Mouse (Mus musculus) heart, adult 18-20 months (tissue): ENCODE measurements at regions not wholly inside any gene's neighbourhood (a gene's known extent, or its start where the extent isn't known, plus 50 kb on each side); places are given as distances from the start of the nearest gene placed in this dataset.

ENCODE experiments used
- DNase-seq, 2 experiments: peaks; one replicate each; pipeline ENCODE4 v3.0.0; 2021 to 2022; ENCODE audit warnings: mixed read lengths in 1 of 2

DNA sequence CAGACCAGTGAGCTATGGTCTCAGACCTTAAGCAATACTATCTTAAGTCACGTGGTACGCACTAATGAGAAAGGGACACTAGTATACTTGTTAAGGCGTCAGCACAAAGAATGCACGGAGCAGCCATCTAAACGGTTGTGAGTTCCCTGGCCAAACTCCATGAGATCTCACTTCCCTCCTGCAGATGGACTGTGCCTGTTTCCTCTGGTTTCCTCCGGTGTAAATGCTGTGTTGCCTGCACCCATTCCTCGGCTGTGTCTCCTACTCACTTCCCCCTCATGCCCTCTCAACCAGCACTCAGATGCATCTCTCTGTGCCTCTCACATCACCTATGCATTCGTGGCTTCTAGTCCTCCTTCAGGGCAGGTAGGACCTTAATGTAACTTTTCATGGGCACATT, 291.9 kb upstream of the Cited2 start:
- no peak for DNase-seq

DNA sequence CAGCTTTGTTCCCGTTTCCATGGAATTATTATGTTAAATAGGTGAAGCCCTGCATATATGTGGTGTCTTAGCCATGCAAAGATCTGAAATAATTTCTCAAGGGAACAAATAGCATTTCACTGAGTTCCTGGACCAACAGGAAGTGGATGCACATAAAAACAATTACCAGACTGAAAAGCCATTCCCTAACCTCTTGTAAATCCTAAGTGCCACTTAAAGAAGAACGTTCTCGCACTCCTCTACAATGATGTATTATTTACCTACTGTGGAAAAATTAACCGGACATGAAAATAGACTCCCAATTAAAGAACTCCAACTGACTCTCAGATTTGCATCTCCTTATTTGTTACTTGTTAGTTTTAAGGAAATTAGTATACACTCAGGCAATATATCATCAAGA, 288.9 kb upstream of the Cited2 start:
- DNase-seq = no peak

DNA sequence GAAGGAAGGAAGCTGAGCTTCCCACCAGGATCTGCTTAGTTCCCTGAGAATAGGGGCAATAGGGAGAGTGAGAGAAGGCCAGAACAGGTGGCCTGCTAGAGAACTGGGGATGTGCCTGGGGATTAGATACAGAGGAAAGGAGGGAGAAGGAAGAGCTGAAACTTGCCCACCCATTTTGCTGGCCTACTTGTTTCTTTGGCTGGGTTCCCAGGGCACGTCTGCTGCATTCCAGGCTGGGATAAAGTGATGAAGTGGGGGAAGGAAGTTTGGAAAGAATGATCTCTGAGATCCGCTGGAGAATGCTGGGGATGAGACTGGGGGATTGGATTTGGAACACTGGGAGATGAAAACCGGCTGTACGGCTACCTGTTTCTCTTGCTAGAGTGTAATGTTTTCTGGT, 272.8 kb upstream of the Cited2 start:
- DNase-seq = peak; percentile 9 to 12

DNA sequence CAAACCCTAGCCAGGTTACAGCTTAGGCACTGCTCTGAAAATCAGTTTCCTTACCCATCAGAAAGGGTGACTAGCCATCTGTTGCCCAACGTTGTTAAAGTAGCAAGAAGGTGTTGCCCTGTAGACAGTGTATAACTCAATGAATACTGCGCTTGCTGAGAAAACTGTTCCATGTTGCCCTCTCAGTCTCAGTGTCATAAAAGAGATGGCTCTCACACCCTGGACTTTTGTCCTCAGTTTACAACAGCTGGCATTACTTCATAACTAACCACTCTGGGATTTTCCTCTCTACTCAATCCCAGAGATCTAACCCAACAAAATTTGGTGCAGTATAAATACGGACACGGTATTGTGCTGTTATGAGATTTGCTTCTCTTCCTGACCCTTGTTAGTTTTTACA, 252.1 kb upstream of the Cited2 start:
- DNase-seq = no peak

DNA sequence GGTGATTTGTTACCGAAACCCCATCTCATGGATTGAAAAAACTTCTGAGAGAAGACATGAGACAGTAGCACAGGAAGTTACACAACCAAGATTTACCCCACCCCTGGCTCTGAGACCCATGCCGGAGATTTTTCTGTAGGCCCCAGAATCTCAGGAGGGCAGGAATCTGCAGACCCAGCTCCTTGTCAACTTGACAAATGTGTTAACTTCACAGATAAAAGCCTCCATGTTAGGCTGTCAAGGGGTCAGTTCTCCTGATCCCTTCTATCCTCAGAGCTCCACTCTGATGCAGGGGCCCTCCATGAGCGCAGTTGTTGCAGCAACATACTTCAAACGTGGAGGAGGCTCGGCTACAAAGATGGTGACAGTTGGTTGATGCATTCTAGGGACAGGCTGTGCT, 250.5 kb upstream of the Cited2 start:
- DNase-seq = no peak

DNA sequence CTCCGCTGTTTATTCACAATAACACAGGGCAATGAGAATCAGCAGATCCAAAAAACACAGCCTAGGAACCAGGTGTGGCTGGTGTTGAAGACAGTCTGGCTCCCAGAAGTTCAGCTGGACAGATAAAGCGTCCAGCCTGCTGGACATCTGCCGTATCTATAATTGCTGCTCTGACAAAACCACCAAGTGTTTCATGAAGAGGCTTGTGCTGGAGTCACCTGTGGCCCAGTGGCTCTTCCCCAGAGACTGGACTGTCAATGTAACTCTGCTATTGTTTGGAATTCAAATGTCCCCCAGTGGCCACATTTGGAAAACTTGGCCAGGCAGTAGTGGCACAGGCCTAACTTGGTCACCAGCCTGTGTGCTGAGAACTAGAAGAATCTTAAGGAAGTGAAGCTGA, 247.0 kb upstream of the Cited2 start:
- peak in 1 of 2 experiments; percentile 22 for DNase-seq

DNA sequence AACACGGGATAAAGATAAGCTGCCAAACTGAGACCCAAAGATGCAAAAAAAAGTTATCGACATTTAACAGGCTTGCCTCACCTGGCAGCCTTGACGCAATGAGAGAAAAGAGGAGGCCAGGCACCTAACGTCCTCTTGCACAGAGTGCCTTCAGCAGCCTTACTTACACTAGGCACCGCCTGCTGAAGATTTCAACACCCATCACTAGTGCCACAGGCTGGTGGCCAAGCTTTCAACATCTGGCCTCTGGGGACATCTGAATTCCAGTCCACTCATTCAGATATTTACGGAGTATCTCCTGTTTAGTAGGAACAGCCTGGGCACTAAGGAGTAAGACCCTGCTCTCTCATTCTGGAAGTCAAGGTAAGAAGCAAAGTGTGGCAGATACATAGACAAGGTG, 246.3 kb upstream of the Cited2 start:
- DNase-seq = peak; percentile 73 to 76

DNA sequence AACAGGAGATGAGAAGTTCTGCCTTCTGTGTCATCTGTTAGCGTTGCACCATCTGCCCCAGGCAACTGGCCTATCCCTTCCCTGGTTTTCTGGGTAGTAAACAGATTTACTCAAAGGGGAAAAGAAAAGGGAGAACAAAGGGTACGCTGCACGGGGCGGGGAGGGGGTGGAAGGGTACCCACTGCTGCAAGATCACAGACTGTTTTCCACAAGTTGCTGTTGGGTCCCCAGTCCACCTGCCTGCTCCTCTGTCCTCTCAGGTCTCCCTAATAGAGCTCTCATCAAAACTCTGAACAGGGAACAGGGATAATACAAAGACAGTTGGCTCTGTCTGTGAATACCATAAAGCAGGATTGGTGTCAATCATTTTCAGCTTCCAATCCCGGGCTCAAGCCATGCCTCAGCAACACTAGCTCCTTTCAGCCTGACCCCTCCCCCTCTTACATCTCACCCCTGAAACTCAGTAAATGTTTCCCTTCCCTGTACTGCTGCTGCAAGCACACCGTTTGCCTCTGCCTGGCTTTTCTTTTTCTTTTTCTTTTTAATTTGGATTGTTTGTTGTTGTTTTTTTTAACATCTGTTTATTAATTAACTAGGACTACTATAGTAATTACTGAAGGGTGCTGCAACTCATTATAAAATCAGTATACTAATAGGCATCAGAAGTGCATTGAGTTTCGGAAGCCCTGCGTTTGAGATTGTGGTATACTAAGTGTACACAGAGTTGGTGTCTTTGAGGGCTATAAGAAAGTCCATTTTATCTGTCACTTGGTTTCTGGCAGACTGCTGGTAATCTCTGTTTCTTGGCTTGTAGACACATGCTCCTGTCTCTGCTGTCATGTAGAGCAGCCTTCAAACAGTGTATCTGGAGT, 244.0 kb upstream of the Cited2 start:
- DNase-seq = no peak

DNA sequence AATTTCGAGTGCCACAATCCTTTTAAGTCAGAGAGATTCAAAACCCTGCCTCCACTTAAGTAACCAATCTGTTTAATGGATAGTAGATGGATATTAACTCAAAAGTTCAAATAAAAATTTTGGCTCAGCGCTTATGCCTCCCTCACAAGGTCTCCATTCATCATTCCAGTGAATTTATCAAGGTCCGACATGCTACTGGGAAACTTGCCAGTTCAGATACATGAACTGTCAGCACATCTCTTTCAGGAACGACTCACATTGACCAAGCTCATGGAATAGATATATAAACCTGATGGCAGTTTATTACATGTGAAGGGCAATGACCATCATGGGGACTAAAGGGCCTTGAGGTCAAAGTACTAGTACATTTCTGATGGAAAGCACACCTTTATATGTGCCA, 240.3 kb upstream of the Cited2 start:
- no peak for DNase-seq

DNA sequence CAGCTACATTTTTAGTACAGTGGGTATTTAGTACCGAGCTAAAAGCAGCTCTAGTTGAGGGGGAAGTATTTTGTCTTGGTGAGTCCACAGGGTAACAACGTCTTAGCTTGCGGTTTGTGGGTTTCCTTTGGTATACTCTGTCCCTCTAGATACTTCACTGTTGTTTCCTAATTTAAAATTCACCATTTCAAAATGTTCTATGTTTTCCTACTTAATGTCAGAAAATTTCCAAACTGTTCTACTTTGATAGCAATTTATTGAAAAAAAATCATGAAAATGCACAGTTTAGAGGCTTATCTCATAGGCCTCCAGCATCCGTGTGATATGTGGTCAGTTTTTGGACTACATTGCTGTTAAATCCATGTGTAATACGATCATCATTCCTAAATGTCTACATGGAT, 238.0 kb upstream of the Cited2 start:
- peak; percentile 27 to 59 for DNase-seq

DNA sequence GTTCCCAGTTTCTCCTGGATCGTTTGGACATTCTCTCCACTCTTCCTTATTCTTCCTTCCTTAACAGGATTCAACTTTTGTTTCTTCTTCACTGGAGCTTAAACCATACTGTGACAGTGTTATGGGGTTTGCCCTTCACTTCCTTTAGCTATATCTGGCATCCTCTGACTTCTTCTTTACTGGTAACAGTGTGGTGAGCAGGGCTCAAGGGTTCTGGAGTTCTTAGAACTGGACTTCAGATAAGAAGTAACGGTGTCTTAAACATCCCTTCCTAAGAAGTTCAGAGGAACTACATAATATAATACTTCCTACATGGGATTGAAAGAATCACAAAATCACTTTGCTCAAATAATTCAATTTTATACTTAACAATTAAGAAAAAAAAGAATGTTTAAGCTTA, 237.5 kb upstream of the Cited2 start:
- DNase-seq = peak in 1 of 2 experiments; percentile 13

DNA sequence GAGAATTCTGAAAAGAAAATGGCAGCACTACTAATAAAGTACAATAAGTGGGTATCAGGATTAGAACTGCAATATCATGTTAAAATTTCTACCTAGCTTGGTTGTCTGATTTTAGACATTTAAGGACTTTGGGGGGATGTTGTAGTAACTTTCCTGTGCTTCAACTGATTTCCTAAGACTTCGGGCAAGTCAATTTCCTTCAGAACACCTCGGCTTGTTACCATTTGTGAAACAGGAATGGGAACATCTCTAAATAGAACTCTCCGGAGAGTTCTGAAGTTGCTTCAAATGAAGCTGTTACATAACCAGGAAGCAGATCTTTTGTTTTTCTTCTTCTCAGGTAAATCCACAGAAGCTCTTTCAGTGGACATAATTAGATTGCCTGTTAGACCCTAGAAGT, 237.0 kb upstream of the Cited2 start:
- DNase-seq = no peak

DNA sequence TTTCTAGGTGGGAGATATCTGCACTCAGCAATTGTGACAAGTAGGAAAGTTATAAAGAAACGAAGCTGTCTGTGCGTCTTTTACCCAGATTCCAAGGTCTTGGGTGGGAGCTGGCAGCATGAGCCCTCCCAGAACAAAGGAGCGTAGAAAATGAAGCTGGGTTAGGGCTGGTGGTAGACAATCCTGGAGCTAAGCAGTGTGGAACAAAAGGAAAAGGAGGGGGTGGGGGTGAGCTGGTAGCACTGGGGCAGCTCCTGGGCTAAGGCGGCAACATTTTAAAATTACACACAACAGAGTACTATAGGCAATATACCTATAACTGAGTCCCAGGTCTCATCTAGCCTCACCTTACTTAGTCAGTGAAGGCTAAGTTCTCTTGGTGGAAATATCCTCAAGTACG, 235.6 kb upstream of the Cited2 start:
- DNase-seq = no peak

DNA sequence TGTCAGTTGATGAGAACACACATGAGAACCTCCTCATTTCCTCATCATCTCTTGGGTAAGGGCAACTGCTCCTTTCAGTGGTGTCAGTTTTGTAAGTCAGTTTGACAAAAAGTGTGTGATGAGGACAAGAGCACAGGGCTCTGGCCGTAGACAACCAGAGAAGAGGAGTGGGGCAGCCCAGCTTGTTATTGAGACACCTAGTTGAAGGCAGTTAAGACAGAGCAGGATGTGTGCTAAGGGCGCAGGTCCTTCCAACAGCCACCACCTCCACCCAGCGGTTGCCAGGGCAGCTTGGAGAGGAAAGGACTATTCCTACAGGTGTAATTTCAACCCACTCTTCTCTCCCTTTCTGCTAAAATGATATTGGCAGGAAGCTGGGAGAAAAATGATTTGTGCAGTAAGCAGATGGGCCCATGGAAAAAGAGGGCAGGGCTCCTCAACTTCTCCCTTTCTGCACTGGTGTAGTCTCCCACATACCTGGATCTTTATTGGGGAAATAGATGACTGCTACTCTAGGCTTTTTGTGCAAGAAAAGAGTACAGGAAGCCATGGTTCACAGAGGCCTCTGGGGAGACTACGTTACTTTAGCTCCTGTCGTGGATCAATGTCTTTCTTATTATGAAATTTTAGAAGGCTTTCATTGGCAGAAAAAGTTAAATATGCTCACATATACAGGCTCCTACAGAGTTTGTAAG, 231.3 kb upstream of the Cited2 start:
- DNase-seq = no peak

DNA sequence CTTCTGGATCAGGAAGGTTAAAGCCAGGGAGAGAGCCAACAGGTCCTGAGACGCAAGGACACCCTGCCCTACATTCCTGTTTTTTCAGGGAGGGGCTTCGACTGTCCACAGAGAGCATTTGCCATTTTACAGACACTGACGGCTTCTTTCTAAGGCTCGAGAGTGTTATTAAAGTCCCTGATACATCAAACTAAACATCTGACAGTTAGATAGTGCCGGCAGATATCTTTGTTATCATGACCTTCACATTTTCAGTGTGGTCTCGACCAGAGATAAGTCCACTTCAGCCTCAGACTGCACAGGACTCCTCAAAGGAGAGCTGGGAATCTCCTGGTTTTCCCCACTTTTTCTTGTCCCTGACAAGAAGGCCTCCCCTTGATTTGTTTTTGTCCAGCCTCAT, 229.9 kb upstream of the Cited2 start:
- no peak for DNase-seq

DNA sequence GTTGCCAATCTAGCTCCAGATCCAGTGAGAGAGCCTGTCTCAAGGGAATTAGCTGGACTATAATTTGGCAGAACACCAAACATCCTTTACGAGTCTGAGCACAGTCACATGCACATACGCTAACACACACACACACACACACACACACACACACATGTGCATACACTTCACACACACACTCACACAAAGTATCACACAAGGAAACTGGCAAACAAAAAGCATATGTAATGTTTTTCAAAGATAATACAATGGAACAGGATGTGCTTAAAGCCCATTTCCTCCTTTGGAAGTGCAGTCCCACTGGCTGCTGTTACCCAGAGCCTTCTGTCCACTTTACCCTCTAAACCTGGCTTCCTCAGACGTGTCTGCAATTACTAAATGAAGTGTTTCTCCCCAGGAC, 226.2 kb upstream of the Cited2 start:
- DNase-seq = no peak

DNA sequence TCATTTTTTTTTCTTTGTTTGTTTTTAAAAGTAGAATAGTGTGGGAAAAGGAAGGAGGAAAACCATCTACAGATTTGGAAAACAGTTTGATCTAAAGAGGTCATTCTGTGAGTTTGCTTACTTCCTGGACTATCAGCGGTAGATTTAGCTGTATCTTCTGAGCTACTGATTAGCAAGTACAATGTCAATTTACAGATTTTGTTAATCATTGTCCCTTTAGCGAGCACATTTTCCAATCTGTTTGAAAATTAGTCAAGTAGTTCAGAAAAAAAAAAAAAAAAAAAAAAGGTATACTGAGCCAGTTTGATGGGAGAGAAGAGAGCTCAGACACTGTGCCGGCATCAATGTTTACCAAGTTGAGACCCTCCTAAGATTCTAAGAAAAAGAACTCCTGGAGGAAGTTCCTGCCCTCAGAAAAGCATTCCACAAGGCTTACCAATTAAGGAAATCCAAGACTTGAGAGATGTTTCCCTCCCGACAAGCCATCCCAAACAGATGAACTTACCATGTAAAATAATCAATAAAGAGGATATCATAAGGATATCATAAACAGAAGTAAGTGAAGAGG, 212.3 kb upstream of the Cited2 start:
- DNase-seq = no peak

DNA sequence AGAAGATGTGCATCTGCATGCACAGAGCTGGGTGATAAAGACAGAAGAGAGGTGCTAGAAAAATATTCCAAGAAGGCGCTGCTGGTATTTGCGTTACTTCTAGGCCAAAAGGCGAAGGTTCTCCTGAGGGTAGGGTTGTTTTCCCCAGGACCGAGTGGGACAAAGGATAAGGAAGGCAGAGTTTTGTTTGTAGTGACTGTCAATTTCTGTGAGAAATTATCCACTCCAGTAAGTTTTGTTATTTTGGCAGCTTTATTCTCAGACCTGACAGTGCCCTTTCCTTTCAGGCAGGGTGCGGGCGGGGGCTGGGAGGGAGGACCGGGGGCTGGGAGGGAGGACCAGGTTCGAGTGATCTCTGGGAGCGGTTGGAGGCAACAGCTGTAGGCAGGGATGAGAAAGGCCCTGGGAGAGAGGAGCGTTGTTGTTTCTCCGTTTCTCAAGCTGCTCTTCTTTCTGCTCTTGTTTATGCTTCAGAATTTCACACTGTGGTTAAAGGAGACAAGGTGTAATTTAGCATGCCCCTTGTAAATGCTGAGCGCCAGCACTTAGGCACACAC, 211.2 kb upstream of the Cited2 start:
- no peak for DNase-seq

DNA sequence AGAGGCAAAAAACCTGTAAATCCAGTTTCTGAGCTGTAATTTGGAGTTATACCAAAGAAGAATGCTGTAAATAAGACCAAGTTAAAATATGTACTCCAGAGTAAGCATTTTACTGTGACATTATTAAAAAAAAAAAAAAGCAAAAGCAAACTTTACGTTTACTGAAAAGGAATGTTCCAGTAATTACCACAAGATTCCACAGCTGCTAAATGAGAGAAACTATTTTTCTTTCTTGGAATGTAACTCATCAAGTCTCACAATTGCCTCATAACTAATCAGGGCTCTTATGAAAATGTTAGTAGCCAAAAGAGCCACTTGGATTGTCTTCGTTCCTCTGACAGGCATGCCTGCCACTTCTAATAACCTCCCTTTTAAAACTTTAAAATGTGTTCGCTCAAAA, 210.5 kb upstream of the Cited2 start:
- DNase-seq = no peak

DNA sequence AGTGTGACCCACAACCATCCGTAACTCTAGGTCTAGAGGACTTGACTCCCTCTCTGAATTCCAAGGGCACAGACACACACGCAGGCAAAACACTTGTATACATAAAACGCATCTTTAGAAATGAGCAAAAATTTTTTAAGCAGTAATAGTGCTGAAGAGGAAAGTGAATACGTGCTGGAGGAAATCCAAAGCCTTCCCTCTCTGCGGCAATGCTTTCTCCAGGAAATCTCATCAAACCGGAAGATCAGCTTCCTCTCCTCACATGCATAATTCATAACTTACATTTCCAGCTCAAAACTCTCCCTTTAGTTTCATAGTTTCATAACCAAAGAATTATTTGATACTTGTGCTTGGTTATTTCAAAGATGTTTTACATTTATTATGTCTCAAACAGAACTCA, 209.3 kb upstream of the Cited2 start:
- DNase-seq = no peak

DNA sequence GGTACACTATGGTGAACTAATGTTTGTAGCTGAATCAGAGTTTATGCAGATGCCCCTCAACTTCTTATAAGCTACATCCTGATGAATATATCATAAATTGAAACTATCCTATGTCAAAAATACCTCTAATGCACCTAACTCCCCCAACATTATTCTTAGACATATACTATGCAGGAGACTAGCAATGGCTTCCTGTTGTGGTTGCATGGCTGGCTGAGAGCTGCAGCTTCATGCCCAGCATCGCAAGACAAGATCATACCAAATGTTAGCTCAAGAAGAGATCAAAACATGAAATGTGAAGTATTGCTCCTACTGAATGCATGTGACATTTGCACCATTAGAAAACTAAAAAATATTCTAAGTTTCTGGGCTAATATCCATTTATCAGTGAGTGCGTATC, 206.9 kb upstream of the Cited2 start:
- DNase-seq = no peak

DNA sequence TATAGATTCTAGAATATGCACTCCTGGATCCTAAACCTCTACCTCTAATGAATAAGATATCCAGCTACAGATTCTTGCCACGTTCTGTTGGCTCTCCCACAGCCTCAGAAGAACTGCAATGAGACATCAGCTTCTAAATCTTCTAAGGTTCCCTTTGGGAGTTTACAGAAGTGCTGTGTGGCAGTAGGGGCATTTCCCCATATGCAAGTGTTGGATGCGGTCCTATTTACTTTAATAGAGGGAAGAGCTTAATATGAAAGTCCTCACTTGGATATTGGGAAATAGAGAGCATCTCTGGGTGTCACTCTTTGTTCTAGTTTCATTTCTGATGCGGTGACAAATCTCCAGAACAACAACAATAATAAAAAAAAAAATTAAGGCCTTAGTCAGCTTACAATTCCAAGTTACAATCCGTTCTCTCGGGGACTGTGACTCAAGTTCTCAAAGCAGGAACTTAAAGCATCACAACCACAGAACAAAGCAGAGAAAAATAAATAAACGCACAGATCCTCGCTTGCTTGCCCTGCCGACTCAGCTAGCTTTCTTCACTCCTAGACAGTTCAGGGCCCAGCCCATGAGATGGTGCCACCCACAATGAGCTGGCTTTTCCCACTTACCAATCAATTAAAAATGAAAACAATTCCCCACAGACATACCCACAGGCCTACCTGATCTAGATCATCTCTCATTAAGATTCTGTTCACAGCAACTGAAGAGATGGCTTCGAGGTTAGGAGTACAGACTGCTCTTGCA, 204.4 kb upstream of the Cited2 start:
- DNase-seq = peak; percentile 32 to 50
